Mouse (Mus musculus) small intestine, adult 2 months (tissue): ENCODE measurements around the gene Boll. TPM values are rescaled to one million over a fixed set of nuclear protein-coding genes. Genes with fewer than 3 reads are reported as not detected.
A peak's percentile ranks its signal among the peaks of the same experiment; 100 is the strongest.

Experiments used
- H3K27ac ChIP-seq: fragments of 200-500 bp; 2 replicates; pipeline ENCODE4 v1.5.1; 2012; ENCODE audit warnings: low read depth, low read length, control low read depth, inconsistent platforms; ENCODE audit not compliant: insufficient read depth
- H3K27me3 ChIP-seq: fragments of 200-500 bp; 2 replicates; pipeline ENCODE4 v1.6.1; 2012; ENCODE audit warnings: mild to moderate bottlenecking, moderate library complexity, low read length, inconsistent platforms; ENCODE audit not compliant: control insufficient read depth, insufficient read depth
- H3K36me3 ChIP-seq: fragments of 200-500 bp; 2 replicates; pipeline ENCODE4 v1.6.1; 2012; ENCODE audit warnings: mild to moderate bottlenecking, low read length, control low read depth, inconsistent platforms; ENCODE audit not compliant: control insufficient read depth, insufficient read depth
- H3K4me1 ChIP-seq: fragments of 200-500 bp; 2 replicates; pipeline ENCODE4 v1.6.1; 2012; ENCODE audit warnings: low read length, inconsistent platforms, mixed read lengths; ENCODE audit not compliant: control insufficient read depth, insufficient read depth, insufficient read length
- H3K4me3 ChIP-seq: fragments of 200-500 bp; 2 replicates; pipeline ENCODE4 v1.5.1; 2012; ENCODE audit warnings: low read depth, mild to moderate bottlenecking, control low read depth, inconsistent platforms, low read length, moderate library complexity
- CTCF ChIP-seq: fragments of 200-500 bp; IDR thresholded peaks from 2 replicates; pipeline ENCODE4 v1.5.1; 2012; ENCODE audit warnings: low read depth, mild to moderate bottlenecking, control low read depth, inconsistent platforms, low read length, moderate library complexity, mixed read lengths; ENCODE audit not compliant: insufficient replicate concordance, insufficient read length; ENCODE audit errors: extremely low read depth
- POLR2A ChIP-seq: fragments of 200-500 bp; IDR thresholded peaks from 2 replicates; pipeline ENCODE4 v1.6.1; 2012; ENCODE audit warnings: low read depth, mild to moderate bottlenecking, control low read depth, inconsistent platforms, low read length, moderate library complexity
- WGBS: fragments of 180-500 bp; shearing (Covaris S2); methylation state at CpG from one replicate; pipeline ENCODE4 v1.1.7; 2018; 5-methylcytosine and 5-hydroxymethylcytosine counted together
- polyA plus RNA-seq: library from polyadenylated mRNA; depleted of rRNA; stranded (reverse); fragments of >200 nt; gene quantifications from 2 replicates; pipeline ENCODE4 v1.2.3, GENCODE M21; 2012

Boll gene
- polyA plus RNA-seq, 1 experiment: not detected

DNA sequence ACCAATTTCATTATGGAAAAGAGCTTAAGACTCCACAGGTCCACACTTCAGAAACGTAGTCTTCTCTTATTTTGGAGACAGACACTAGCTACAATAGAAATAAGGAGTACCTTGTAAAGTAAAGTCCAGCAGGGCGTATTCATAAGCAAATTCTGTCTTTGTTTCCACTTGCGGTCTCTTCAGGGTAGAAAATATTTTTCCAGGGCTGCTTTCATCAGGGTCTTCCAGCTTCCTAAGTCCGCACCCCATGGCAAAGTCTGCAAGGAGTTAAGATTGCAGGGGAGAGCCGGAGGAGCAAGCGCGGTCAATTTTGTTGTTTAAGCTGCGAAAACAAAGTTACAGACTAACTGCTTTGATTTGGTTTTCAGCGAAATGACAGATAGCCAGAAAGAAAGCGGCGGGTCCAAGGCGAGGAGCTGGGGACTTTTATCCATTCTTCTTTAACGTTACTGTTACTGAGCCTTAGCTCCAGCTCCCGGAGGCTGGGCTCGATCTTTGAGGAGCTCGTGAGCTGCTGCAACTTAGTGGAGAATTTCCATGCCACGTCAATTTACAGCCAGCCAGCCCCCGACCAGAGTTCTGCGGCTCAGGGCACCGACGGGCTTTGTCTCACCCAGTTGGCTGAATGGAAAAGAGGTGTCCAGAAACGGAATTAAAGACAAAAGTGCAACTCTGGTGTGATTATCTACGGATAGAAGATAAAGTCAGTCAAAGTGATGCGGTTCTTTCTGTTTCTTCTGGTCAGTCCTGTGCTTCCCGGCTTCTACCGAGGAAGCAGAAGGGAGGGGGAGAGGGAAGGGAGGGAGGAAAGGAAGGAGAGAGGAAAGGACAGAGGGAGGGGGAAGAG is 137.0 kb downstream of the Boll start, which contains the start of gene Rftn2:
TSS of gene Rftn2 (minus strand) at position 772 of the 847 bp plus-strand sequence.
- WGBS: 8% methylated on average over 26 of the region's 26 CpGs
- Histone ChIP-seq H3K27ac (no peak within 1 kb of the TSS), H3K4me3 (peak within 1 kb of the TSS; percentile 66), H3K4me1 (no peaks in the 10 kb centered on the region), H3K27me3 (peaks cover 2% of the 10 kb centered on the region; the same call in 1 of the 2 replicates), H3K36me3 (no peaks in the 10 kb centered on the region)
- TF ChIP-seq CTCF (no peak), POLR2A (no peak)

DNA sequence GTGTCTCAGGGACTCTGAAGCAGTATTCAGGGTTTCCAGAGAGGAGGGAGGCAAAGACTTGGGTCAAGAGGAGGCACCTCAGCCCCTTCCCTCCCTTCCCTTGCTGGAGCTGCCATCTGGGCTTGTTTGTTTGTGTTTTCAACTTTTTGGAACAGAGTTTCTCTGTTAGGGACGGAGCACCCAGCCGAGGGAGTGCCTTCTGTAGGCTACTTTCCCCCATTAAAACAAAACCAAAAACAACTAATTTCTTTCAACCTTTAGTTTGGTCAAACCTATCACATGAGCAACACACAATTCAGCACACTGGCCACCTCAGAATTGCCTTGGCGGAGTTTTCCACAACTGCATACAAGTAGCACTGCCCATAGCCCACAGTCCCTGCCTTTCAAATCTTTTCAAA is 137.9 kb downstream of the Boll start:
- 68% methylated on average over 3 of the region's 3 CpGs for WGBS
- H3K27me3 ChIP-seq: peaks cover 2% of the 10 kb centered on the region; the same call in 1 of the 2 replicates
- peak overlapping the region; percentile 47 for H3K4me3 ChIP-seq
- TF ChIP-seq POLR2A (no peak), CTCF (no peak)
- no peaks in the 10 kb centered on the region for H3K36me3 ChIP-seq
- H3K27ac ChIP-seq: no peak overlapping the region
- no peaks in the 10 kb centered on the region for H3K4me1 ChIP-seq

DNA sequence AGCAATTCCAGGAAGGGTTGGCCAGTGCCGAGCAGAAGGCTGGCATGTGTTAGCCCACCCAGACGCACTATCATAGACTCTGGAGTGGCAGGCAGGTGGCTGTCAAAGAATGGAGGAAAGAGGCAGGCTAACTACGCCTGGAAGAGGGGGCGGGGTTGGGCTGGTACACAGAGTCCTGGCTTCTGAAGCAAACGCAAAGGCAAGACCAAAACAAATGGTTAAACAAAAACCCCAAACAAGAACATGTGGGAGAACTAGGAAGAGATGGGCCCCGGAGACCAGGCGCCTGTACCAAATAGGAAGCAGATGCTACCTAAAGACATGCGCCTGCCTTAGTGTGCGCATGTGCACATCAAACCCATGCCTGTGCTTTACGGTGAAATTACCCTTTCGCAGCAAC is 139.2 kb downstream of the Boll start:
- Histone ChIP-seq H3K4me1 (no peaks in the 10 kb centered on the region), H3K4me3 (0 out of 2 replicates have a peak overlapping the region, but pooled peaks have one; percentile 18), H3K36me3 (no peaks in the 10 kb centered on the region), H3K27me3 (peaks cover 2% of the 10 kb centered on the region; the same call in 1 of the 2 replicates), H3K27ac (no peak overlapping the region)
- no peak for TF ChIP-seq CTCF
- 81% methylated on average over 11 of the region's 11 CpGs for WGBS

DNA sequence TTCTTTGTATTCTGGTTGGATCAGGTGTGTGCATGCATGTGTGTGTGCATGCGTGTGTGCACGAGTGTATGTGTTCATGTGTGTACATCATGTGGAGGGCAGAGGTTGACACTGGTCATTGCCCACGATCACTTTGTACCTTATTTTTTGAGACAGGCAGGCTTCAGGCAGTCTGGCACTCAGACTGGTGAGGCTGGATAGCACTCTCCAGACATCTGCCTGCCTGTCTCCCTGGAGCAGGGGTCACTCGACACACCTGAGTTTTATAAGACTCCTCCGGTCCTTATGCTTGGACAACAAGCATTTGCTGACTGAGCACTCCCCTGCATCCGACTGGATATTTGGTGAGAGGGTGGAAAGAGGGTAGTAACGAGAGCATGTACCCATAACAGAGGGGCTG is 140.2 kb downstream of the Boll start:
- WGBS: 84% methylated on average over 7 of the region's 7 CpGs
- peaks cover 2% of the 10 kb centered on the region; the same call in 1 of the 2 replicates for H3K27me3 ChIP-seq
- H3K4me1 ChIP-seq: no peaks in the 10 kb centered on the region
- H3K27ac ChIP-seq: no peak overlapping the region
- TF ChIP-seq CTCF (no peak), POLR2A (no peak)
- H3K36me3 ChIP-seq: no peaks in the 10 kb centered on the region
- no peak overlapping the region for H3K4me3 ChIP-seq

DNA sequence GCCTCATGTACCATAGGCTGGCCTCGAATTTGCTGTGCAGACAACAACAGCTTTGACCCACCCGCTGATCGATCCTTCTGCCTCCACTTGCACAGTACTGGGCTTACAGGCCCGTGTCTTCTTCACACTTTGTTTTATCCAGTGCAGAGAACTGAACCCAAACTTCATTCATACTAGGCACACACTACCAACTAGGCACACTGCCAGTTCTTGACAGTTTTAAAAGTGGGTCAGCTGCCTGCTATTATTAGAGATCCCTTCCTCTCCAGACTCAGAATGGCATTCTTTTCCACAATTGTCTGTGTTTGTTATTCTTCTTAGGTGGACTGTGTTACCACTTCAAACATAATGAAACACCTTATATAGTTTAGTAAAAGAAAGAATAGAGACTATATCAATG is 141.9 kb downstream of the Boll start:
- WGBS: 68% methylated on average over 4 of the region's 4 CpGs
- no peak overlapping the region for H3K27ac ChIP-seq
- H3K36me3 ChIP-seq: no peaks in the 10 kb centered on the region
- H3K27me3 ChIP-seq: peaks cover under 1% of the 10 kb centered on the region; the same call in 1 of the 2 replicates
- no peak for TF ChIP-seq POLR2A
- TF ChIP-seq CTCF: no peak
- H3K4me1 ChIP-seq: peaks cover 7% of the 10 kb centered on the region; the same call in 1 of the 2 replicates
- H3K4me3 ChIP-seq: no peak overlapping the region

DNA sequence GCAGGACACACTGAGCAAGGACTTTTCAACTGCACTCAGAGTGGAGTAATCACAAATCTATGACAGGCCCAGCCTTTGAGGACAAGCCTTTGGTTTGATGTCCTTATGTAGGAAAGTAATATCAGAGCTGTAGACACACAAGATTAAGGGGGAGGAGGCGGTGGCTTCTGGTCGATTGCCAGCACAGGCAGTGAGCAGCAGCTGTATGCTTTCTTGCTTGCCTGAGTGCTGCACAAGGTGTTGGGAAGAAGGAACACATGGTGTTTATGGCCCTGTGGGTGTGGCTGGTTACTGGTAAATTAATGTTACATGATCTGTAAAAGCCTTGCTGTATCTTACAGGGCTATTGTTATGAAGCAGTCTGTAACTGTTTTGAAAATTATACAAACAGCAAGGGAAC is 146.1 kb downstream of the Boll start:
- no peak for TF ChIP-seq POLR2A
- no peak for TF ChIP-seq CTCF
- Histone ChIP-seq H3K4me3 (no peak overlapping the region), H3K27me3 (no peaks in the 10 kb centered on the region), H3K36me3 (no peaks in the 10 kb centered on the region), H3K4me1 (peaks cover 9% of the 10 kb centered on the region; the same call in 1 of the 2 replicates), H3K27ac (no peak overlapping the region; the same call in 1 of the 2 replicates)
- 14% methylated on average over 2 of the region's 2 CpGs for WGBS

DNA sequence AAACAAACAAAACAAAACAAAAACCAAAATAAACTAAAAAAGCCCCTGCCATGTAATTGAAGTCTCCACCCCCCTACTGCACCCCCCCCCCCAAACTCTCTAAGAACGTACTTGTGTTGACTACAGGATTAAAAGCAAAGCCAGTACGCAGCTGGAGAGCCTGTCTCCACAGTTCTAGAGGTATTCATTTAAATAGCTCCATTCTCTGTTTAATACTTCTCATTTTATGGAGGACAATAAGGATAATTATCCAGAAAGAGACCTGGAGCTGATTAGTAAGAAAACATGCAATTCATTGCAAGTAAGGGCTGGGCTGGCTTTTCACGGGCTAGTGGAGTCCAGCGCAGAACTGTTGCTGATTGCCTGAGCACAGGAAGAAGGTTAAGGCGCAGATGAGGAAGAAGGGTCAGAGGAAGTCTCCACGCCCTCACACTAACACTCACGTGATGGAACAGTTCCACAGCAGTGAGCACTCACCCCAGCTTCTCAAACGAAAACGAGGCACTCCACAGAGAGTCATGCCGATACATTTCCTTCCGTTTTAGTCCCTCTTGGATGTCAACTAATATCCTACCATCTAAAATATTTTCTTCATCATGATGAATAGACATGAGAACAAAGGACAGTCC is 148.0 kb downstream of the Boll start:
- no peaks in the 10 kb centered on the region for H3K27me3 ChIP-seq
- H3K27ac ChIP-seq: peak overlapping the region; percentile 7; the same call in 1 of the 2 replicates
- H3K4me1 ChIP-seq: peaks cover 17% of the 10 kb centered on the region; the same call in 1 of the 2 replicates
- H3K4me3 ChIP-seq: no peak overlapping the region
- no peak for TF ChIP-seq CTCF
- no peak for TF ChIP-seq POLR2A
- no peaks in the 10 kb centered on the region for H3K36me3 ChIP-seq
- 52% methylated on average over 11 of the region's 11 CpGs for WGBS
